Mouse (Mus musculus) hindbrain, embryonic 10.5 days (tissue): ENCODE results near the gene Rnf146. TPM values are rescaled to one million over a fixed set of nuclear protein-coding genes. Genes with fewer than 3 reads are reported as not detected.

ENCODE experiments used
- DNase-seq: peaks from one replicate; pipeline ENCODE4 v3.0.0-alpha.2; 2017; ENCODE audit warnings: low spot score
- H3K27ac ChIP-seq: fragments of 300-500 bp; sonication (generic); 2 replicates; pipeline ENCODE4 v1.5.1; 2016; ENCODE audit warnings: mild to moderate bottlenecking, moderate library complexity
- H3K27me3 ChIP-seq: fragments of 300-500 bp; sonication (generic); 2 replicates; pipeline ENCODE4 v1.6.1; 2016; ENCODE audit warnings: mild to moderate bottlenecking; ENCODE audit not compliant: poor library complexity, insufficient read depth, severe bottlenecking
- H3K36me3 ChIP-seq: fragments of 300-500 bp; sonication (generic); 2 replicates; pipeline ENCODE4 v1.6.1; 2016; ENCODE audit warnings: mild to moderate bottlenecking, moderate library complexity
- H3K4me1 ChIP-seq: fragments of 300-500 bp; sonication (generic); replicated peaks from 2 replicates; pipeline ENCODE4 v1.6.1; 2016; ENCODE audit warnings: mild to moderate bottlenecking
- H3K4me3 ChIP-seq: fragments of 300-500 bp; sonication (generic); 2 replicates; pipeline ENCODE4 v1.5.1; 2016; ENCODE audit warnings: mild to moderate bottlenecking, moderate library complexity
- H3K9me3 ChIP-seq: fragments of 300-500 bp; sonication (generic); 2 replicates; pipeline ENCODE4 v1.6.1; 2016; ENCODE audit warnings: mild to moderate bottlenecking, moderate library complexity
- WGBS: fragments of 180-500 bp; shearing (Covaris S2); methylation state at CpG from one replicate; pipeline ENCODE4 v1.1.7; 2016; 5-methylcytosine and 5-hydroxymethylcytosine counted together
- polyA plus RNA-seq: library from polyadenylated mRNA; unstranded; fragments of >200 nt; fragmentation: Nextera tagmentation; extraction: Ambion mirVana; gene quantifications from 2 replicates; pipeline ENCODE4 v1.2.1, GENCODE M21; 2016

Rnf146 gene
- polyA plus RNA-seq, 1 experiment from 2014 or later, result 48.9 TPM

- whole genome bisulfite sequencing, result 50% methylated on average over 4 of the region's 4 CpGs
- DNase-seq, result peak; percentile 71
Observed at GRCm38 (mm10) chr10:29338355-29339056, 23.7 kb downstream of the Rnf146 start.

GRCm38 (mm10) chr10:29333836-29334235 lies 28.4 kb downstream of the Rnf146 start:
- no peak for DNase-seq

More at GRCm38 (mm10) chr10:29338355-29339056, 23.7 kb downstream of the Rnf146 start:
- H3K27ac ChIP-seq, result no peak overlapping the region
- H3K36me3 ChIP-seq, result peaks cover 18% of the 10 kb centered on the region; the same call in 1 of the 2 replicates
- no peaks in the 10 kb centered on the region for H3K9me3 ChIP-seq
- H3K4me1 ChIP-seq, result no peaks in the 10 kb centered on the region
- H3K4me3 ChIP-seq, result no peak overlapping the region
- H3K27me3 ChIP-seq, result no peaks in the 10 kb centered on the region

DNA sequence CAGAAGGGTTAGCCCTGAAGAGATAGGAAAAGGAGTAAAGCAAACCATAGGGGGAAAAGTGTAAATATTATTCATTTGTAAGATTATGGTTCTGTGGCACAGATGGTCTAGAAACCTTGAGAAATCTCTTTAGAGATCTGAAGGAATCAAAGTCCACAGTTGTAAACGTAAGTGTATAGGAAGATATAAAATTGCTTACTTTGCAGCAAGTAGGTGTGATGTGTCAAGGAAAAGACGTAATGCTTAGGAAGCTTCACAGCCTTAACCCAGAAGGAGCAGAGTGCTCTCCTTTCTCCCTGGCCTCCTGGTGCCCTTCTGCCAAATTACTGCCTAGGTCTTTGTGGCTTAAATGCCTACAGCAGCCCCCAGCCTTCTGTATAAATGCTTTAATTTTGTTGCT lies 37.4 kb downstream of the Rnf146 start:
- no peaks in the 10 kb centered on the region for H3K27me3 ChIP-seq
- 90% methylated on average over 2 of the region's 2 CpGs for WGBS
- no peaks in the 10 kb centered on the region for H3K4me1 ChIP-seq
- 0 out of 2 replicates have a peak, but pooled peaks cover 3% of the 10 kb centered on the region for H3K36me3 ChIP-seq
- no peak overlapping the region for H3K4me3 ChIP-seq
- H3K27ac ChIP-seq, result no peak overlapping the region
- DNase-seq, result no peak
- no peaks in the 10 kb centered on the region for H3K9me3 ChIP-seq

More at GRCm38 (mm10) chr10:29333836-29334235, 28.4 kb downstream of the Rnf146 start:
- Histone ChIP-seq H3K27ac (no peak overlapping the region), H3K27me3 (no peaks in the 10 kb centered on the region), H3K4me1 (no peaks in the 10 kb centered on the region), H3K9me3 (no peaks in the 10 kb centered on the region), H3K4me3 (no peak overlapping the region), H3K36me3 (no peaks in the 10 kb centered on the region)
- 92% methylated on average over 4 of the region's 4 CpGs for WGBS

- Histone ChIP-seq H3K27ac (no peak overlapping the region), H3K4me1 (peaks cover 14% of the 10 kb centered on the region)
- 42% methylated on average over 5 of the region's 5 CpGs for WGBS
Observed at GRCm38 (mm10) chr10:29313905-29314304, 48.3 kb downstream of the Rnf146 start.

GRCm38 (mm10) chr10:29313064-29313638 lies 49.1 kb downstream of the Rnf146 start, which contains the start of gene Echdc1:
Echdc1 (plus strand) TSS chr10:29313166.
- Histone ChIP-seq H3K9me3 (no peaks in the 10 kb centered on the region), H3K27ac (peak within 1 kb of the TSS; percentile 96), H3K36me3 (no peaks in the 10 kb centered on the region), H3K27me3 (no peaks in the 10 kb centered on the region), H3K4me1 (peaks cover 14% of the 10 kb centered on the region), H3K4me3 (peak within 1 kb of the TSS; percentile 71)
- WGBS, result under 1% methylated on average over 49 of the region's 49 CpGs
- peak; percentile 89 for DNase-seq

More at GRCm38 (mm10) chr10:29313905-29314304, 48.3 kb downstream of the Rnf146 start:
- H3K27me3 ChIP-seq, result no peaks in the 10 kb centered on the region
- H3K4me3 ChIP-seq, result peak overlapping the region; percentile 71
- H3K9me3 ChIP-seq, result no peaks in the 10 kb centered on the region
- DNase-seq, result no peak
- H3K36me3 ChIP-seq, result no peaks in the 10 kb centered on the region

GRCm38 (mm10) chr10:29311480-29312219 lies 50.6 kb downstream of the Rnf146 start:
- H3K4me3 ChIP-seq, result 0 out of 2 replicates have a peak overlapping the region, but pooled peaks have one; percentile 71
- H3K36me3 ChIP-seq, result no peaks in the 10 kb centered on the region
- H3K9me3 ChIP-seq, result no peaks in the 10 kb centered on the region
- 81% methylated on average over 4 of the region's 4 CpGs for WGBS
- no peak for DNase-seq
- no peaks in the 10 kb centered on the region for H3K27me3 ChIP-seq
- peaks cover 14% of the 10 kb centered on the region for H3K4me1 ChIP-seq
- H3K27ac ChIP-seq, result no peak overlapping the region

GRCm38 (mm10) chr10:29302230-29302629 lies 60.0 kb downstream of the Rnf146 start:
- Histone ChIP-seq H3K27ac (no peak overlapping the region), H3K36me3 (no peaks in the 10 kb centered on the region), H3K27me3 (no peaks in the 10 kb centered on the region), H3K4me3 (no peak overlapping the region), H3K9me3 (no peaks in the 10 kb centered on the region), H3K4me1 (no peaks in the 10 kb centered on the region)
- 95% methylated on average over 4 of the region's 4 CpGs for WGBS
- no peak for DNase-seq

Other genes starting within 250 kb of the Rnf146 start
- 15.3 and 31.6 TPM in 2 replicates for gene Soga3, start 218.6 kb downstream of the Rnf146 start, polyA plus RNA-seq
- gene Gm49353, start 163.5 kb downstream of the Rnf146 start, polyA plus RNA-seq, result 0.90 and 1.00 TPM in 2 replicates
- gene 9330159F19Rik, start 150.8 kb downstream of the Rnf146 start, polyA plus RNA-seq, result 3.5 and 5.1 TPM in 2 replicates
- gene Echdc1, start 49.3 kb downstream of the Rnf146 start, polyA plus RNA-seq, result 20.2 and 27.8 TPM in 2 replicates
- 4.6 and 10.5 TPM in 2 replicates for gene Rspo3, start 173.4 kb upstream of the Rnf146 start, polyA plus RNA-seq